Mouse (Mus musculus) myocyte (in vitro differentiated cells): Measurements from ENCODE around the gene Olfr1099.

Experiments used
- CEBPB ChIP-seq: IDR thresholded peaks from 2 replicates; pipeline ENCODE4 v1.6.1; 2011; ENCODE audit warnings: mild to moderate bottlenecking, moderate library complexity; ENCODE audit not compliant: poor library complexity, insufficient read depth, severe bottlenecking
- E2F4 ChIP-seq: IDR thresholded peaks from one replicate; pipeline ENCODE4 v1.6.1; 2011; ENCODE audit warnings: mild to moderate bottlenecking, control low read depth, moderate library complexity; ENCODE audit not compliant: insufficient read depth
- MAX ChIP-seq: IDR thresholded peaks from one replicate; pipeline ENCODE4 v1.6.1; 2011; ENCODE audit warnings: low read depth, mild to moderate bottlenecking, control low read depth
- MYOD1 ChIP-seq, 3 experiments: IDR thresholded peaks; one replicate each; pipeline ENCODE4 v1.6.1; 2011; ENCODE audit warnings: control low read depth in 2 of 3, low read depth in 2 of 3, mild to moderate bottlenecking in 2 of 3, moderate library complexity in 1 of 3; ENCODE audit not compliant: insufficient read length in 2 of 3, control insufficient read depth in 1 of 3
- POLR2A ChIP-seq: IDR thresholded peaks from one replicate; pipeline ENCODE4 v1.6.1; 2011; ENCODE audit warnings: low read depth, mild to moderate bottlenecking, control low read depth, moderate library complexity; ENCODE audit not compliant: insufficient read length
- POLR2AphosphoS2 ChIP-seq: IDR thresholded peaks from one replicate; pipeline ENCODE4 v1.6.1; 2011; ENCODE audit warnings: low read depth, control low read depth; ENCODE audit not compliant: insufficient read length
- REST ChIP-seq: IDR thresholded peaks from one replicate; pipeline ENCODE4 v1.6.1; 2011; ENCODE audit warnings: mild to moderate bottlenecking, control low read depth, moderate library complexity; ENCODE audit not compliant: insufficient read depth, insufficient read length
- TCF12 ChIP-seq: IDR thresholded peaks from one replicate; pipeline ENCODE4 v1.6.1; 2011; ENCODE audit warnings: mild to moderate bottlenecking, control low read depth; ENCODE audit not compliant: poor library complexity, insufficient read depth, severe bottlenecking
- USF1 ChIP-seq: IDR thresholded peaks from one replicate; pipeline ENCODE4 v1.6.1; 2011; ENCODE audit warnings: low read depth, mild to moderate bottlenecking, control low read depth, moderate library complexity

GRCm38 (mm10) chr2:86998098-86998497 lies 37.6 kb upstream of the Olfr1099 start, which contains the start of gene Olfr1102:
- TF ChIP-seq REST = no peak
- no peak for TF ChIP-seq USF1
- TF ChIP-seq POLR2AphosphoS2 = no peak
- TF ChIP-seq POLR2A = no peak
- TF ChIP-seq E2F4 = no peak
- TF ChIP-seq MYOD1 (IDR thresholded peaks at IDR 0.05; ENCODE audit: control insufficient read depth in 1 of 3, insufficient read length in 2 of 3, low read depth in 2 of 3) = no peak
- no peak for TF ChIP-seq CEBPB
- no peak for TF ChIP-seq MAX
- no peak for TF ChIP-seq TCF12
